Mouse (Mus musculus) intestine, embryonic 15.5 days (tissue): Measurements from ENCODE around the gene Cstl1. TPM values are rescaled to one million over a fixed set of nuclear protein-coding genes. Genes with fewer than 3 reads are reported as not detected.

Experiments
- ATAC-seq: fragments of 200-750 bp; cut with Nextera tagmentation; 2 replicates; pipeline ENCODE4 v1.8.0; 2017; ENCODE audit warnings: moderate TSS enrichment, moderate library complexity
- H3K27ac ChIP-seq: fragments of 300-500 bp; sonication (generic); 2 replicates; pipeline ENCODE4 v1.5.1; 2015; ENCODE audit warnings: mild to moderate bottlenecking, inconsistent platforms
- H3K27me3 ChIP-seq: fragments of 300-500 bp; sonication (generic); replicated peaks from 2 replicates; pipeline ENCODE4 v1.6.1; 2015; ENCODE audit warnings: inconsistent platforms
- H3K36me3 ChIP-seq: fragments of 300-500 bp; sonication (generic); 2 replicates; pipeline ENCODE4 v1.6.1; 2015; ENCODE audit warnings: inconsistent platforms
- H3K4me1 ChIP-seq: fragments of 300-500 bp; sonication (generic); replicated peaks from 2 replicates; pipeline ENCODE4 v1.6.1; 2015; ENCODE audit warnings: inconsistent platforms
- H3K4me2 ChIP-seq: fragments of 300-500 bp; sonication (generic); replicated peaks from 2 replicates; pipeline ENCODE4 v1.6.1; 2015; ENCODE audit warnings: mild to moderate bottlenecking, inconsistent platforms
- H3K4me3 ChIP-seq: fragments of 300-500 bp; sonication (generic); replicated peaks from 2 replicates; pipeline ENCODE4 v1.5.1; 2015; ENCODE audit warnings: inconsistent platforms
- H3K9ac ChIP-seq: fragments of 300-500 bp; sonication (generic); 2 replicates; pipeline ENCODE4 v1.6.1; 2015; ENCODE audit warnings: inconsistent platforms
- H3K9me3 ChIP-seq: fragments of 300-500 bp; sonication (generic); 2 replicates; pipeline ENCODE4 v1.6.1; 2016; ENCODE audit warnings: inconsistent platforms
- WGBS: fragments of 180-500 bp; shearing (Covaris S2); methylation state at CpG from one replicate; pipeline ENCODE4 v1.1.7; 2015; 5-methylcytosine and 5-hydroxymethylcytosine counted together
- polyA plus RNA-seq: library from polyadenylated mRNA; unstranded; fragments of >200 nt; fragmentation: Nextera tagmentation; extraction: Ambion mirVana; gene quantifications from 2 replicates; pipeline ENCODE4 v1.2.1, GENCODE M21; 2015

Cstl1 gene
- not detected in 2 replicates for polyA plus RNA-seq

GRCm38 (mm10) chr2:148750058-148750457 is at the start of gene Cstl1:
Gene Cstl1 (plus strand): TSS chr2:148750358.
- Histone ChIP-seq H3K9me3 (no peaks in the 10 kb centered on the region), H3K27me3 (no peaks in the 10 kb centered on the region), H3K27ac (no peak within 1 kb of the TSS), H3K9ac (no peak within 1 kb of the TSS), H3K4me2 (no peak within 1 kb of the TSS), H3K4me1 (no peaks in the 10 kb centered on the region), H3K4me3 (no peak within 1 kb of the TSS), H3K36me3 (no peaks in the 10 kb centered on the region)
- no peak for ATAC-seq
- 88% methylated on average over 1 of the region's 1 CpGs for WGBS

- no peak; the same call in 1 of the 2 replicates for ATAC-seq
- Histone ChIP-seq H3K36me3 (no peaks in the 10 kb centered on the region; the same call in 1 of the 2 replicates), H3K4me2 (no peak overlapping the region), H3K4me3 (no peak overlapping the region), H3K9ac (no peak overlapping the region), H3K27me3 (no peaks in the 10 kb centered on the region), H3K9me3 (no peaks in the 10 kb centered on the region), H3K27ac (no peak overlapping the region), H3K4me1 (no peaks in the 10 kb centered on the region)
- WGBS = 84% methylated on average over 15 of the region's 15 CpGs
Measured at GRCm38 (mm10) chr2:148706409-148707201, 43.6 kb upstream of the Cstl1 start.

- no peak for ATAC-seq
- Histone ChIP-seq H3K27me3 (no peaks in the 10 kb centered on the region), H3K36me3 (no peaks in the 10 kb centered on the region; the same call in 1 of the 2 replicates), H3K9ac (no peak overlapping the region), H3K4me3 (no peak overlapping the region), H3K4me1 (no peaks in the 10 kb centered on the region), H3K9me3 (no peaks in the 10 kb centered on the region), H3K27ac (no peak overlapping the region), H3K4me2 (no peak overlapping the region)
- WGBS = 87% methylated on average over 6 of the region's 6 CpGs
Measured at GRCm38 (mm10) chr2:148707202-148707530, 43.0 kb upstream of the Cstl1 start.

- no peak overlapping the region for H3K4me2 ChIP-seq
- H3K4me1 ChIP-seq = no peaks in the 10 kb centered on the region
- WGBS = 68% methylated on average over 3 of the region's 3 CpGs
- no peak for ATAC-seq
- H3K9me3 ChIP-seq = no peaks in the 10 kb centered on the region
- H3K27ac ChIP-seq = no peak overlapping the region
- no peak overlapping the region for H3K4me3 ChIP-seq
- no peaks in the 10 kb centered on the region; the same call in 1 of the 2 replicates for H3K36me3 ChIP-seq
- no peak overlapping the region for H3K9ac ChIP-seq
- no peaks in the 10 kb centered on the region for H3K27me3 ChIP-seq
Measured at GRCm38 (mm10) chr2:148712326-148712725, 37.8 kb upstream of the Cstl1 start.

DNA sequence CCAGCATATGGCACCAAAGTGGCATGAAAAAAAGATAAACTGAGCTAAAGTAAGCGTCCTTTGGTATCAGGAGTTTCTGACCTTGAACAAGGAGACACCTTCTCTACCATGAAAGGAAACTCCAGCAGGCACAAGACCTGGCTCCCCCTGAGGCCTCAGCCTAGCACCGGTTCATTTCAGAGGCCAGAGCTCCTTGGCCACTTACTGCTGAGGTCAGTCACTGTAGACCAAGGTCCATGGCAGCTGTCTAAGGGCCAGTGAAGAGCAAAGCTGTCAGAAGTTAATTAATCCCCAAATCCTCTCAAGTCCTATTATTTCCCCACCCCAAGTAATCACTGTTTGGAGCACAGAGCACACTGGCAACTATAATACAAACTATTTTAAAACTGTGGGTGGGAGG is 33.1 kb upstream of the Cstl1 start:
- Histone ChIP-seq H3K36me3 (no peaks in the 10 kb centered on the region), H3K9me3 (no peaks in the 10 kb centered on the region), H3K27ac (no peak overlapping the region), H3K4me2 (no peak overlapping the region), H3K4me3 (no peak overlapping the region), H3K4me1 (no peaks in the 10 kb centered on the region), H3K27me3 (no peaks in the 10 kb centered on the region), H3K9ac (no peak overlapping the region)
- ATAC-seq = no peak
- 72% methylated on average over 2 of the region's 2 CpGs for WGBS

GRCm38 (mm10) chr2:148719271-148719995 is 30.7 kb upstream of the Cstl1 start:
- Histone ChIP-seq H3K27ac (no peak overlapping the region), H3K4me1 (no peaks in the 10 kb centered on the region), H3K36me3 (no peaks in the 10 kb centered on the region), H3K4me2 (no peak overlapping the region), H3K9me3 (no peaks in the 10 kb centered on the region), H3K27me3 (no peaks in the 10 kb centered on the region), H3K4me3 (no peak overlapping the region), H3K9ac (no peak overlapping the region)
- no peak for ATAC-seq
- WGBS = 55% methylated on average over 2 of the region's 2 CpGs

DNA sequence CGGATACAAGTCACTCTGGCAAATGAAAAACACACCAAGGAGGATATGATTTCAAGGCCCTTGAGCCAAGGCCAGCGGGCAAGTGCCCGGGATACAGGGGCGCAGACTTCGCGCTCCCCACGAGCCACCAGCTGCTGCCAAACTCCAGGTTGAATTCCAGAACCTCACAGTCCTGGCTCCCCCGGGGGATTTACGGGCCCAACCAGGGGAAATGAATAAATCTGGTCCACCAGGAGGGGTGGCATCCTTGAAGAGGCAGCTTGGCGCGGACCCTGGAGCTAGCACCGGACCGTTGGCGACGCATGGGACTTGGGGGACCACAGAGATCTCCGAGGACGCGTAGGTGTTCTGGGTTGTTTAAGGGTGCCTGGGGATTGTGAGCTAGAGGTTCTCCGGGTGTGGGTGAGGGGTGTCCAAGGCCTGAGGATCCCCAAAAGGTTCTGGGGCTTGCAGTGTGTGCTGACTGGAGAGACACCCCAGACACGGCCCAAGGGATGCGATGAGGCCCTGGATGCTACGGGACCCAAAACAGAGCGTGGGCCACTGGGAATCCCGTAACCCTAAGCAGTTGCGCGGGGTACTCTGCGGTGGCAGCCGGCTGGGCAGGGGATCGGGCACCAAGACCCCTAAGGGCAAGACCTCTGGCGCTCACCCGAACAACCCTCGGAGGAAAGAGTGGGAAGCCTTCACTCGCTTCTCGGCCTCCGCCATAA is 18.4 kb upstream of the Cstl1 start:
- no peaks in the 10 kb centered on the region for H3K36me3 ChIP-seq
- 1% methylated on average over 35 of the region's 35 CpGs for WGBS
- peak overlapping the region; percentile 66 for H3K9ac ChIP-seq
- H3K27me3 ChIP-seq = no peaks in the 10 kb centered on the region
- no peaks in the 10 kb centered on the region for H3K9me3 ChIP-seq
- H3K4me3 ChIP-seq = peak overlapping the region; percentile 76
- peak; percentile 86 for ATAC-seq
- H3K4me1 ChIP-seq = peaks cover 10% of the 10 kb centered on the region; the same call in 1 of the 2 replicates
- no peak overlapping the region for H3K27ac ChIP-seq
- peak overlapping the region; percentile 93 for H3K4me2 ChIP-seq

- Histone ChIP-seq H3K27me3 (no peaks in the 10 kb centered on the region), H3K9ac (peak within 1 kb of the TSS; percentile 66), H3K9me3 (no peaks in the 10 kb centered on the region), H3K36me3 (no peaks in the 10 kb centered on the region), H3K27ac (no peak within 1 kb of the TSS), H3K4me2 (peak within 1 kb of the TSS; percentile 93), H3K4me3 (peak within 1 kb of the TSS; percentile 76), H3K4me1 (peaks cover 10% of the 10 kb centered on the region; the same call in 1 of the 2 replicates)
- ATAC-seq = peak; percentile 100
- WGBS = 4% methylated on average over 18 of the region's 18 CpGs
Measured at GRCm38 (mm10) chr2:148732327-148733000, 17.7 kb upstream of the Cstl1 start, which contains the start of gene Napb. Gene Napb (minus strand): TSS chr2:148732467.

DNA sequence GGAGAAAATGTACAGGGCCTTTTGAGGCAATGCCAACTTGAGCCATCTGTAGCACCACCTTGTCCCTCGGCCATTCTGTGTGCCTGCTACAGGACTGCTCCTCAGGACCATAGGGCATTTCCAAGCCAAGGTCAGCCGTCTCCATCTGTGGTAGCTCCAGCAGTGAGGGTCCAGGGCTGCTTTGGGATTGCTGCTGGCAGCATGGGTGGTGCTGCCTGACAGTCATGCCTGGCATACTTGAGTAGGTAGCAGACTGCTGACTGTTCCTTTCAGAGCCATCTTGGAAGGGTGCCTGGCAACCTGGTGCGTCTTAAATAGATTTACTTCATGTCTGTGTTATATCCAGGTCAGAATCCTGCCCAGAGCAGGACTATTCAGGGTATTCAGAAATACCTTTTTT is 7.2 kb upstream of the Cstl1 start:
- Histone ChIP-seq H3K9ac (no peak overlapping the region), H3K9me3 (no peaks in the 10 kb centered on the region), H3K27ac (no peak overlapping the region), H3K4me3 (no peak overlapping the region), H3K36me3 (no peaks in the 10 kb centered on the region), H3K27me3 (no peaks in the 10 kb centered on the region), H3K4me2 (no peak overlapping the region), H3K4me1 (no peaks in the 10 kb centered on the region)
- ATAC-seq = no peak
- 86% methylated on average over 3 of the region's 3 CpGs for WGBS

DNA sequence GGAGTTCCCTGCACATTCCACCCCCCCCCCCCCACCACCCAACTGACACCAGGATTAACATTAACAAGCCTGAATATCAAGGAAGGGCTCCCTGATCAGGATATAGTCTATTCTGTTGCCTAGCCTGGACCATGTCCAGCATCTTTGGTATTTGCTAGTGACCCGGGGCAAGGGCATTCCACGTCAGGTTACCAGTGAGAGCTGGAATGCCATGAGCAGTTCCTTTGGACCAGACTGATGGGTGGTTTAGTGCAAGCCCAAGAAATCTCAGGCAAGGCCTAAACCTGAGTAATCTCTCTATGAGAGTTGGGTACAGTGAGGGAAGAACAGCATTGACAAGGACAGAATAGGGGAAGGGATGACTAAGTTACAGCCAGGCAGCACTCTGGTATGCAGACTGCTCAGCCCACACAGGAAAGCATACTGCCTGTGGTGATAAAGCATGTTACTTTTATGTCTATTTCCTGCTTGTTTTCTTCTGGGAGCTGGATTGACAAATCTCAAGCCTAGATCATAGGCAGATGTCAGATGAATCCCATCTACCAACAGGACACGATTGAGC is 6.2 kb upstream of the Cstl1 start:
- no peak overlapping the region for H3K9ac ChIP-seq

DNA sequence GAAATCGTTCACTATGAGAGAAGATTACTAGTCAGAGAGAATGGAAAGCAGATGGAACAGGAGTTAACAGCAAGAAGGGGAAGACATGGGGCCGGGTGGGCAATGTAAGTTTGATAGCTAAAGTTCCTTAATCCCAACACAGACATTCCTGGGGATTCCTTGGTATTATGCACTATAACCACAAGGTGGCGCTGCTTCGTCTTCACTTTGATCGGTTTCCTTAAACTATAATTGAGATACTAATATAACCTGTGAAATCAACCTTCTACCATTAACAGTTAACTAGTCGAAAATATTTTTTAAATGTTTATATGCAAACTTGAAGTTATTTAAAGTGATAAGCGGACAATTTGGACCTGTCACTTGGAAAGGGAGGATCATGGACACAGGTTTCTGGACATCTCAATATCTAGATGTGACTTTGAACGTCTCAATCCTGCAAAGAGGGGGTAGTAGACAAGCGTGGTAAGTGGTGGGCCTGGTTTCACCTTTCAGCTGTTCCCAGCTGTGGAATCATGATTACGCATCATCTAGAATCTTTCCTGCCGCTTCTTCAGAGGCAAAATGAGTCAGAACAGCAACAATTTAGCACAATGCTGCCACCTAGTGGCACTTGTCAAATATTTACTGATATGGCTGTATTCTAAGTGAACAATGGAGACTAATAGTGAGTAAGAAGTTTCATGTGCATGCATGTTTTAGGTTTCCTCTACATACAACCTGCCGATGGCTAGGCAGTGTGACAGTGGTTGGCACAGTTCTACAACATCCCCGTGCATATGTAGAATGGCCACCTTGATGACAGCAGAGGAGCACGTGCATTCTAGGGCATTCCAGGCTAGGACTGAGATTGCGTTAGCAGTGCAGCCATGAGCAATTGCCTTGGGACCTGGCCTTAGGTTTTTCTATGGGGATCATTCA is 2.0 kb downstream of the Cstl1 start:
- ATAC-seq = peak; percentile 92
- Histone ChIP-seq H3K27ac (no peak overlapping the region), H3K4me1 (no peaks in the 10 kb centered on the region), H3K9me3 (no peaks in the 10 kb centered on the region), H3K36me3 (no peaks in the 10 kb centered on the region), H3K4me3 (peak overlapping the region; percentile 16; the same call in 1 of the 2 replicates), H3K9ac (no peak overlapping the region), H3K4me2 (peak overlapping the region; percentile 58), H3K27me3 (no peaks in the 10 kb centered on the region)
- WGBS = 19% methylated on average over 15 of the region's 15 CpGs

More for the DNA sequence above, 6.2 kb upstream of the Cstl1 start:
- Histone ChIP-seq H3K36me3 (no peaks in the 10 kb centered on the region), H3K4me3 (no peak overlapping the region), H3K4me2 (no peak overlapping the region), H3K27me3 (no peaks in the 10 kb centered on the region), H3K9me3 (no peaks in the 10 kb centered on the region), H3K27ac (no peak overlapping the region), H3K4me1 (no peaks in the 10 kb centered on the region)
- 82% methylated on average over 3 of the region's 3 CpGs for WGBS
- ATAC-seq = no peak
